Mouse (Mus musculus) CH12.LX (cell line): ENCODE data around the gene Pheta1.

ENCODE experiments used
- CTCF ChIP-seq, 2 experiments: IDR thresholded peaks in 1 of 2; conservative IDR thresholded peaks in 1 of 2; 2 replicates each; pipeline ENCODE4 v1.5.1; 2011 to 2012; ENCODE audit warnings: low read depth in 2 of 2, low read length in 2 of 2, improper control_type of control experiment in 1 of 2, inconsistent platforms in 1 of 2, mild to moderate bottlenecking in 1 of 2, moderate library complexity in 1 of 2
- POLR2A ChIP-seq: IDR thresholded peaks from 2 replicates; pipeline ENCODE4 v1.6.1; 2011; ENCODE audit warnings: low read depth, mild to moderate bottlenecking, improper control_type of control experiment, low read length
- ZMIZ1 ChIP-seq: IDR thresholded peaks from 2 replicates; pipeline ENCODE4 v1.6.1; 2012; ENCODE audit warnings: low read depth, mild to moderate bottlenecking, inconsistent platforms, low read length, improper control_type of control experiment

- TF ChIP-seq POLR2A (no peak), ZMIZ1 (no peak), CTCF (conservative IDR thresholded peaks at IDR 0.05 in 1 of 2, IDR thresholded peaks at IDR 0.05 in 1 of 2; ENCODE audit: low read depth in 2 of 2, low read length in 2 of 2) (no peak)
These were observed 7.3 kb upstream of the Pheta1 start for GRCm38 (mm10) chr5:121841516-121841915.
